Comparison of ENCODE assay signal across 24 mouse cellular contexts in genomic region chr1:151245846-151246245, GRCm38 (mm10). TPM values are rescaled to one million over a fixed set of nuclear protein-coding genes. Genes with fewer than 3 reads are reported as not detected.
"Had no signal": no experiment of that assay in that cellular context is flagged by ENCODE, and none has a peak within 500 bp of the region (broad histone marks: within the 10 kb centered on the region; RNA-seq: fewer than 3 reads in every experiment).

No protein-coding gene starts in this region.

- H3K36me3 ChIP-seq: liver, embryonic 15.5 days; lung, embryonic 15.5 days; neural tube, embryonic 12.5 days; stomach, embryonic 15.5 days had no signal

- H3K4me1 ChIP-seq: lung, embryonic 15.5 days; neural tube, embryonic 12.5 days; stomach, embryonic 15.5 days had no signal

- H3K4me3 ChIP-seq: liver, embryonic 15.5 days; lung, embryonic 15.5 days; megakaryocyte, embryonic 14.5 days; neural tube, embryonic 12.5 days; stomach, embryonic 15.5 days had no signal

- DNase-seq: liver, postnatal 0 days; lung, adult 2 months; lung, postnatal 14 days; midbrain, embryonic 14.5 days; right cerebral cortex, postnatal 14 days; thymus, adult 2 months; thymus, postnatal 25 days; thymus, postnatal 4 days had no signal

- H3K9me3 ChIP-seq: liver, embryonic 15.5 days; lung, embryonic 15.5 days; megakaryocyte, embryonic 14.5 days; neural tube, embryonic 12.5 days; stomach, embryonic 15.5 days had no signal

- H3K4me2 ChIP-seq: neural tube, embryonic 12.5 days; stomach, embryonic 15.5 days had no signal

- ATAC-seq: midbrain, embryonic 16.5 days had no signal

- H3K27ac ChIP-seq: liver, embryonic 15.5 days; lung, embryonic 15.5 days; macrophage; neural tube, embryonic 12.5 days; stomach, embryonic 15.5 days; stomach, postnatal 0 days had no signal

- H3K27me3 ChIP-seq: liver, embryonic 15.5 days; lung, embryonic 15.5 days; neural tube, embryonic 12.5 days; stomach, embryonic 15.5 days had no signal

- H3K9ac ChIP-seq: liver, embryonic 15.5 days; liver, postnatal 0 days; lung, embryonic 15.5 days; neural tube, embryonic 12.5 days; stomach, embryonic 15.5 days had no signal

RNA-seq across cellular contexts. Expression of gene Gm47996, which starts 35.9 kb away (rescaled TPM):
- total RNA-seq: megakaryocyte progenitor cell, adult 5-6 weeks; monocyte, adult 5-6 weeks; neutrophil, adult 5-6 weeks had no signal
- polyA plus RNA-seq: lung, adult 2 months; lung, embryonic 15.5 days; lung, postnatal 0 days; macrophage; midbrain, embryonic 14.5 days; midbrain, embryonic 16.5 days; neural tube, embryonic 12.5 days; neural tube, embryonic 14.5 days; stomach, embryonic 15.5 days; stomach, postnatal 0 days; thymus, adult 2 months; urinary bladder, adult 2 months had no signal

RNA-seq across cellular contexts. Expression of gene 3110040M04Rik, which starts 41.9 kb away (rescaled TPM):
- total RNA-seq: megakaryocyte progenitor cell, adult 5-6 weeks; monocyte, adult 5-6 weeks; neutrophil, adult 5-6 weeks had no signal
- polyA plus RNA-seq: lung, adult 2 months; lung, embryonic 15.5 days; lung, postnatal 0 days; macrophage; midbrain, embryonic 14.5 days; midbrain, embryonic 16.5 days; neural tube, embryonic 12.5 days; neural tube, embryonic 14.5 days; spleen, adult 2 months; stomach, postnatal 0 days; testis, adult 2 months; thymus, adult 2 months; urinary bladder, adult 2 months had no signal

RNA-seq across cellular contexts. Expression of gene Gm47995, which starts 47.6 kb away (rescaled TPM):
- total RNA-seq: megakaryocyte progenitor cell, adult 5-6 weeks; monocyte, adult 5-6 weeks; neutrophil, adult 5-6 weeks had no signal
- polyA plus RNA-seq: lung, adult 2 months; lung, embryonic 15.5 days; macrophage; midbrain, embryonic 14.5 days; midbrain, embryonic 16.5 days; neural tube, embryonic 14.5 days; stomach, postnatal 0 days; thymus, adult 2 months; urinary bladder, adult 2 months had no signal

RNA-seq across cellular contexts. Expression of gene Gm8947, which starts 53.7 kb away (rescaled TPM):
- total RNA-seq: monocyte, adult 5-6 weeks; neutrophil, adult 5-6 weeks had no signal
- polyA plus RNA-seq: lung, adult 2 months; lung, postnatal 0 days; macrophage; midbrain, embryonic 14.5 days; midbrain, embryonic 16.5 days; neural tube, embryonic 14.5 days; thymus, adult 2 months; urinary bladder, adult 2 months had no signal
